Mouse (Mus musculus) WW6 (cell line): Measurements from ENCODE around the gene Bmp3.

Experiments used
- DNase-seq: peaks from one replicate; pipeline ENCODE4 v3.0.0-alpha.2; 2013; ENCODE audit warnings: low read depth, low spot score

The Bmp3 gene

GRCm38 (mm10) chr5:98854264-98854626 lies at the start of gene Bmp3:
Gene Bmp3, plus strand, starts transcription at chr5:98854415.
- no peak for DNase-seq

- no peak for DNase-seq
Measured at GRCm38 (mm10) chr5:98804761-98805160, 49.5 kb upstream of the Bmp3 start.

- DNase-seq = no peak
Measured at GRCm38 (mm10) chr5:98806492-98806891, 47.7 kb upstream of the Bmp3 start.

- DNase-seq = no peak
Measured at GRCm38 (mm10) chr5:98807022-98807421, 47.2 kb upstream of the Bmp3 start.

GRCm38 (mm10) chr5:98807953-98808352 lies 46.3 kb upstream of the Bmp3 start:
- no peak for DNase-seq

GRCm38 (mm10) chr5:98812380-98812779 lies 41.8 kb upstream of the Bmp3 start:
- no peak for DNase-seq

- DNase-seq = no peak
Measured at GRCm38 (mm10) chr5:98815269-98815668, 38.9 kb upstream of the Bmp3 start.

- no peak for DNase-seq
Measured at GRCm38 (mm10) chr5:98833760-98834159, 20.5 kb upstream of the Bmp3 start.

- no peak for DNase-seq
Measured at GRCm38 (mm10) chr5:98834300-98834699, 19.9 kb upstream of the Bmp3 start.

GRCm38 (mm10) chr5:98842600-98843310 lies 11.5 kb upstream of the Bmp3 start:
- no peak for DNase-seq

- no peak for DNase-seq
Measured at GRCm38 (mm10) chr5:98844664-98845063, 9.6 kb upstream of the Bmp3 start.

- no peak for DNase-seq
Measured at GRCm38 (mm10) chr5:98854627-98855564, 681 bp downstream of the Bmp3 start.

GRCm38 (mm10) chr5:98855741-98856140 lies 1.5 kb downstream of the Bmp3 start:
- no peak for DNase-seq

- no peak for DNase-seq
Measured at GRCm38 (mm10) chr5:98856356-98856755, 2.1 kb downstream of the Bmp3 start.

GRCm38 (mm10) chr5:98863891-98864290 lies 9.7 kb downstream of the Bmp3 start:
- DNase-seq = no peak

- DNase-seq = no peak
Measured at GRCm38 (mm10) chr5:98865146-98865545, 10.9 kb downstream of the Bmp3 start.

- no peak for DNase-seq
Measured at GRCm38 (mm10) chr5:98876056-98876455, 21.8 kb downstream of the Bmp3 start.

- no peak for DNase-seq
Measured at GRCm38 (mm10) chr5:98878891-98879290, 24.7 kb downstream of the Bmp3 start.

- DNase-seq = no peak
Measured at GRCm38 (mm10) chr5:98882096-98882495, 27.9 kb downstream of the Bmp3 start.

- no peak for DNase-seq
Measured at GRCm38 (mm10) chr5:98890544-98891050, 36.4 kb downstream of the Bmp3 start.

GRCm38 (mm10) chr5:98894281-98894680 lies 40.1 kb downstream of the Bmp3 start:
- DNase-seq = no peak

GRCm38 (mm10) chr5:98897946-98898345 lies 43.7 kb downstream of the Bmp3 start:
- DNase-seq = no peak

- no peak for DNase-seq
Measured at GRCm38 (mm10) chr5:98900926-98901325, 46.7 kb downstream of the Bmp3 start.
